Mouse (Mus musculus): Measurements from ENCODE around the gene Vps26b.

Vps26b gene

GRCm38 (mm10) chr9:27029828-27030762, at the start of gene Vps26b, which contains the start of gene Ncapd3:
TSS of gene Vps26b (minus strand) at chr9:27030065.
TSS of gene Ncapd3 (plus strand) at chr9:27030175.
- DNase-seq (ENCODE audit: low read depth in 1 of 2, low spot score in 2 of 2) = peak; percentile 83 to 92

GRCm38 (mm10) chr9:27075812-27076211, 45.9 kb upstream of the Vps26b start:
- no peak for DNase-seq (ENCODE audit: low read depth in 1 of 2, low spot score in 2 of 2)

GRCm38 (mm10) chr9:27074677-27075076, 44.8 kb upstream of the Vps26b start:
- DNase-seq (ENCODE audit: low read depth in 1 of 2, low spot score in 2 of 2) = no peak

GRCm38 (mm10) chr9:27070895-27071294, 41.0 kb upstream of the Vps26b start:
- DNase-seq (ENCODE audit: low read depth in 1 of 2, low spot score in 2 of 2) = no peak

- DNase-seq (ENCODE audit: low read depth in 1 of 2, low spot score in 2 of 2) = no peak
These were observed 28.5 kb upstream of the Vps26b start for GRCm38 (mm10) chr9:27058341-27058740.

- no peak for DNase-seq (ENCODE audit: low read depth in 1 of 2, low spot score in 2 of 2)
These were observed 19.6 kb upstream of the Vps26b start for GRCm38 (mm10) chr9:27049492-27049891.

- no peak for DNase-seq (ENCODE audit: low read depth in 1 of 2, low spot score in 2 of 2)
These were observed 14.0 kb upstream of the Vps26b start for GRCm38 (mm10) chr9:27043892-27044291.

- DNase-seq (ENCODE audit: low read depth in 1 of 2, low spot score in 2 of 2) = no peak
These were observed 867 bp upstream of the Vps26b start for GRCm38 (mm10) chr9:27030763-27031100.

GRCm38 (mm10) chr9:27029022-27029827, 640 bp downstream of the Vps26b start:
- no peak for DNase-seq (ENCODE audit: low read depth in 1 of 2, low spot score in 2 of 2)

GRCm38 (mm10) chr9:27026708-27027107, 3.2 kb downstream of the Vps26b start:
- DNase-seq (ENCODE audit: low read depth in 1 of 2, low spot score in 2 of 2) = no peak

GRCm38 (mm10) chr9:27023681-27024080, 6.2 kb downstream of the Vps26b start:
- no peak for DNase-seq (ENCODE audit: low read depth in 1 of 2, low spot score in 2 of 2)

GRCm38 (mm10) chr9:27018961-27019360, 10.9 kb downstream of the Vps26b start:
- no peak for DNase-seq (ENCODE audit: low read depth in 1 of 2, low spot score in 2 of 2)

GRCm38 (mm10) chr9:27011572-27011971, 18.3 kb downstream of the Vps26b start:
- DNase-seq (ENCODE audit: low read depth in 1 of 2, low spot score in 2 of 2) = no peak

- DNase-seq (ENCODE audit: low read depth in 1 of 2, low spot score in 2 of 2) = no peak
These were observed 20.6 kb downstream of the Vps26b start for GRCm38 (mm10) chr9:27009231-27009630.

GRCm38 (mm10) chr9:27006866-27007265, 23.0 kb downstream of the Vps26b start:
- no peak for DNase-seq (ENCODE audit: low read depth in 1 of 2, low spot score in 2 of 2)

- no peak for DNase-seq (ENCODE audit: low read depth in 1 of 2, low spot score in 2 of 2)
These were observed 23.9 kb downstream of the Vps26b start for GRCm38 (mm10) chr9:27005933-27006332.

- DNase-seq (ENCODE audit: low read depth in 1 of 2, low spot score in 2 of 2) = no peak
These were observed 24.6 kb downstream of the Vps26b start for GRCm38 (mm10) chr9:27005231-27005630.

GRCm38 (mm10) chr9:26999461-27000395, 30.1 kb downstream of the Vps26b start, which contains the start of the genes Acad8 and Thyn1:
TSS of gene Acad8 (minus strand) at chr9:26999566.
TSS of gene Thyn1 (plus strand) at chr9:26999710.
- peak; percentile 74 to 85 for DNase-seq (ENCODE audit: low read depth in 1 of 2, low spot score in 2 of 2)

- no peak for DNase-seq (ENCODE audit: low read depth in 1 of 2, low spot score in 2 of 2)
These were observed 31.0 kb downstream of the Vps26b start for GRCm38 (mm10) chr9:26998669-26999460.

- no peak for DNase-seq (ENCODE audit: low read depth in 1 of 2, low spot score in 2 of 2)
These were observed 32.4 kb downstream of the Vps26b start for GRCm38 (mm10) chr9:26997501-26997900.

All from monocyte, adult 2 months (primary cell).